Mouse (Mus musculus) stomach, postnatal 0 days (tissue): ENCODE measurements at regions not wholly inside any gene's neighbourhood (a gene's known extent, or its start where the extent isn't known, plus 50 kb on each side); places are given as distances from the start of the nearest gene placed in this dataset.

Experiments
- CTCF ChIP-seq: IDR thresholded peaks from 2 replicates; pipeline ENCODE4 v1.5.1; 2016; ENCODE audit warnings: antibody characterized with exemption, low read depth, mild to moderate bottlenecking, moderate library complexity
- EP300 ChIP-seq: optimal IDR thresholded peaks from 2 replicates; pipeline ENCODE3; 2016; ENCODE audit warnings: antibody characterized with exemption

DNA sequence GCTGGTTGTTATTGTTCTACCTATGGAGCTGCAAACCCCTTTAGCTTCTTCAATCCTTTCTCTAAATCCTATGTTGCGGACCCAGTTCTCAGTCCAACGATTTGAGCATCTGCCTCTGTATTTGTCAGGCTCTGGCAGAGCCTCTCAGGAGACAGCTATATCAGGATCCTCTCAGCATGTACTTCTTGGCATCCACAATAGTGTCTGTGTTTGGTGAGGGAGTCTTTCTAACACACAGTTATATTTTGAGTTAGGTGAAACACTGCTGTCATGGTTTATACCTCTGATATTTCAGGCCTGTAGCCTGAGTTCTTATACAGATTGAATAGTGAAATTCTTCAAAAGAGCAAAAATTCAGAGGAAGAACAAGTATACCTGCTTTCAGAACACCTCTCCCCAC is 1150.0 kb upstream of the Gje1 start:
- TF ChIP-seq CTCF: no peak
- no peak for TF ChIP-seq EP300
